In genomic region chr5:112538295-112538694, GRCm38 (mm10) we compare ENCODE assay signal across 30 mouse cellular contexts. TPM values are rescaled to one million over a fixed set of nuclear protein-coding genes. Genes with fewer than 3 reads are reported as not detected.
"Had no signal": no experiment of that assay in that cellular context is flagged by ENCODE, and none has a peak within 500 bp of the region (broad histone marks: within the 10 kb centered on the region; RNA-seq: fewer than 3 reads in every experiment).

No protein-coding gene starts in this region.

- H3K27ac ChIP-seq: embryonic facial prominence, embryonic 10.5 days; embryonic facial prominence, embryonic 12.5 days; embryonic facial prominence, embryonic 13.5 days; embryonic facial prominence, embryonic 15.5 days; forebrain, embryonic 10.5 days; forebrain, embryonic 12.5 days; forebrain, embryonic 13.5 days; heart, adult 2 months; heart, embryonic 10.5 days had no signal

- ATAC-seq: forebrain, embryonic 13.5 days; forebrain, embryonic 14.5 days; forebrain, embryonic 16.5 days had no signal

- H3K4me2 ChIP-seq: embryonic facial prominence, embryonic 12.5 days; embryonic facial prominence, embryonic 13.5 days; embryonic facial prominence, embryonic 15.5 days; forebrain, embryonic 12.5 days; forebrain, embryonic 13.5 days; heart, embryonic 11.5 days had no signal

- H3K9me3 ChIP-seq: embryonic facial prominence, embryonic 12.5 days; embryonic facial prominence, embryonic 13.5 days; embryonic facial prominence, embryonic 15.5 days; forebrain, embryonic 10.5 days; forebrain, embryonic 13.5 days; heart, embryonic 10.5 days had no signal

- DNase-seq: cerebellum, adult 2 months; cerebellum, adult 8-10 months; cerebellum, adult 9-10 months; cerebellum, adult 9-11 months; cerebellum, postnatal 10 days; cerebellum, postnatal 14 days; cerebellum, postnatal 25 days; cerebellum, postnatal 36 days; embryo, embryonic 11 days; gastrocnemius, postnatal 10 days; gastrocnemius, postnatal 14 days; gastrocnemius, postnatal 25 days; gastrocnemius, postnatal 36 days; heart, adult 11 months; heart, adult 18-20 months; heart, adult 2 months had no signal

- H3K9ac ChIP-seq: embryonic facial prominence, embryonic 12.5 days; embryonic facial prominence, embryonic 13.5 days; embryonic facial prominence, embryonic 15.5 days; forebrain, embryonic 12.5 days; forebrain, embryonic 13.5 days had no signal

- H3K36me3 ChIP-seq: embryonic facial prominence, embryonic 10.5 days; embryonic facial prominence, embryonic 12.5 days; embryonic facial prominence, embryonic 13.5 days; embryonic facial prominence, embryonic 15.5 days; forebrain, embryonic 10.5 days; forebrain, embryonic 12.5 days; heart, embryonic 10.5 days had no signal

- H3K27me3 ChIP-seq: embryonic facial prominence, embryonic 15.5 days; forebrain, embryonic 13.5 days had no signal

- H3K4me1 ChIP-seq: embryonic facial prominence, embryonic 12.5 days had no signal

- H3K4me3 ChIP-seq: embryonic facial prominence, embryonic 10.5 days; embryonic facial prominence, embryonic 12.5 days; embryonic facial prominence, embryonic 13.5 days; embryonic facial prominence, embryonic 15.5 days; erythroblast, embryonic 14.5 days; forebrain, embryonic 10.5 days; forebrain, embryonic 12.5 days; forebrain, embryonic 13.5 days; heart, adult 2 months; heart, embryonic 10.5 days had no signal

RNA-seq across cellular contexts. Expression of gene Sez6l, which starts 38.7 kb away (rescaled TPM):
- total RNA-seq: common myeloid progenitor, adult 5-6 weeks; gastrocnemius, postnatal 25 days; granulocyte monocyte progenitor cell, adult 5-6 weeks had no signal
- polyA plus RNA-seq: erythroblast, embryonic 14.5 days had no signal
